Mouse (Mus musculus) CH12.LX (cell line): ENCODE data around the gene Akap1.

ENCODE experiments used
- CTCF ChIP-seq, 2 experiments: IDR thresholded peaks in 1 of 2; conservative IDR thresholded peaks in 1 of 2; 2 replicates each; pipeline ENCODE4 v1.5.1; 2011 to 2012; ENCODE audit warnings: low read depth in 2 of 2, low read length in 2 of 2, improper control_type of control experiment in 1 of 2, inconsistent platforms in 1 of 2, mild to moderate bottlenecking in 1 of 2, moderate library complexity in 1 of 2
- EP300 ChIP-seq: IDR thresholded peaks from 2 replicates; pipeline ENCODE4 v1.6.1; 2011; ENCODE audit warnings: low read length, improper control_type of control experiment
- TBP ChIP-seq: conservative IDR thresholded peaks from 2 replicates; pipeline ENCODE4 v1.6.1; 2011; ENCODE audit warnings: low read depth, low read length, improper control_type of control experiment
- USF1 ChIP-seq: IDR thresholded peaks from 2 replicates; pipeline ENCODE4 v1.6.1; 2014; ENCODE audit warnings: low read depth, mild to moderate bottlenecking, inconsistent platforms, low read length, improper control_type of control experiment

- TF ChIP-seq CTCF (conservative IDR thresholded peaks at IDR 0.05 in 1 of 2, IDR thresholded peaks at IDR 0.05 in 1 of 2; ENCODE audit: low read depth in 2 of 2, low read length in 2 of 2) (no peak), TBP (no peak), EP300 (no peak), USF1 (no peak)
Measured at GRCm38 (mm10) chr11:88838630-88839029, 25.8 kb downstream of the Akap1 start.
